Mouse (Mus musculus): ENCODE results near the gene Cybrd1.
A peak's percentile ranks its signal among the peaks of the same experiment; 100 is the strongest.

- TF ChIP-seq CTCF (IDR thresholded peaks at IDR 0.05; ENCODE audit: low read depth) (peak; percentile 37), EP300 (IDR thresholded peaks at IDR 0.05; ENCODE audit: low read depth) (no peak)
These were observed 34.4 kb downstream of the Cybrd1 start for GRCm38 (mm10) chr2:71152170-71152569.

Measured in liver, embryonic 14.5 days (tissue).